Mouse (Mus musculus) telencephalon, adult 2 months (tissue): ENCODE measurements around the gene Gm20388.
A peak's percentile ranks its signal among the peaks of the same experiment; 100 is the strongest.

Experiments
- DNase-seq: peaks from one replicate; pipeline ENCODE4 v3.0.0-alpha.2; 2011; ENCODE audit warnings: low read depth, low spot score

Gm20388 gene

GRCm38 (mm10) chr8:122692152-122692551 is 2781.5 kb downstream of the Gm20388 start:
- no peak for DNase-seq

- DNase-seq, result no peak
These were observed 2784.9 kb downstream of the Gm20388 start for GRCm38 (mm10) chr8:122695438-122696042.

GRCm38 (mm10) chr8:122697181-122697581 is 2786.5 kb downstream of the Gm20388 start:
- DNase-seq, result no peak

GRCm38 (mm10) chr8:122697586-122697985 is 2786.9 kb downstream of the Gm20388 start:
- no peak for DNase-seq

GRCm38 (mm10) chr8:122698254-122698768 is 2787.7 kb downstream of the Gm20388 start:
- DNase-seq, result no peak

- DNase-seq, result no peak
These were observed 2788.4 kb downstream of the Gm20388 start, which contains the start of gene Cbfa2t3 for GRCm38 (mm10) chr8:122699005-122699492. Gene Cbfa2t3 (minus strand): TSS chr8:122699109.

- DNase-seq, result no peak
These were observed 2790.0 kb downstream of the Gm20388 start for GRCm38 (mm10) chr8:122700628-122701027.

- no peak for DNase-seq
These were observed 2791.0 kb downstream of the Gm20388 start for GRCm38 (mm10) chr8:122701441-122702185.

- DNase-seq, result no peak
These were observed 2791.8 kb downstream of the Gm20388 start for GRCm38 (mm10) chr8:122702301-122702941.

- DNase-seq, result no peak
These were observed 2792.3 kb downstream of the Gm20388 start for GRCm38 (mm10) chr8:122702957-122703356.

- DNase-seq, result no peak
These were observed 2794.0 kb downstream of the Gm20388 start for GRCm38 (mm10) chr8:122704612-122705011.

- DNase-seq, result no peak
These were observed 2795.4 kb downstream of the Gm20388 start for GRCm38 (mm10) chr8:122705901-122706561.

- DNase-seq, result no peak
These were observed 2796.5 kb downstream of the Gm20388 start for GRCm38 (mm10) chr8:122707184-122707583.

- peak; percentile 36 for DNase-seq
These were observed 2798.9 kb downstream of the Gm20388 start for GRCm38 (mm10) chr8:122709340-122710111.

GRCm38 (mm10) chr8:122711480-122711879 is 2800.8 kb downstream of the Gm20388 start:
- no peak for DNase-seq

- DNase-seq, result no peak
These were observed 2801.3 kb downstream of the Gm20388 start for GRCm38 (mm10) chr8:122711891-122712365.

- no peak for DNase-seq
These were observed 2801.9 kb downstream of the Gm20388 start for GRCm38 (mm10) chr8:122712411-122713156.

GRCm38 (mm10) chr8:122713157-122713518 is 2802.5 kb downstream of the Gm20388 start:
- no peak for DNase-seq

- no peak for DNase-seq
These were observed 2805.9 kb downstream of the Gm20388 start for GRCm38 (mm10) chr8:122716566-122716965.

- DNase-seq, result no peak
These were observed 2807.3 kb downstream of the Gm20388 start for GRCm38 (mm10) chr8:122717869-122718509.
